ENCODE assay signal across 27 mouse cellular contexts in the genomic region with DNA sequence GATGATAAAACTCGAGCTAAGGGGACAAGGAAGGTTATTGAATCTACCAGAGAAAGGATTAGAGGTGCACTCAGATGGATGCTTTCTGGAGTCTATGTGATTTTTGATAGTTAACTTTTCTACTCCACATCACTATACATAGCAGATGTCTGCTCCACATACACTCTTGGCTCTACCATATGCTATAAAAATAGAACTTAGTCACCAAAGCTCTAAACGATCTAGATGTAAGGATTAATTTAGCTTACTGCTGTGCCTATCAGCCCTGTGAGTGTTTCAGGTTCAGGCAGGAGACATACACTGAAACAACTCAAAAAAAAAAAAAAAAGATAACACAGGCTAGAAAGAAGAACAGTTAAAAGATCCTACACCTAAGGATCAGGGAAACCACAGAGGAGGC.
"Had no signal": no experiment of that assay in that cellular context is flagged by ENCODE, and none has a peak within 500 bp of the region (broad histone marks: within the 10 kb centered on the region; RNA-seq: fewer than 3 reads in every experiment).

No protein-coding gene starts in this region.

- H3K36me3 ChIP-seq: heart, embryonic 10.5 days; heart, embryonic 13.5 days; heart, embryonic 15.5 days; intestine, embryonic 15.5 days; limb, embryonic 10.5 days; limb, embryonic 12.5 days; liver, embryonic 13.5 days; liver, embryonic 15.5 days had no signal

- H3K4me2 ChIP-seq: heart, embryonic 13.5 days; heart, embryonic 15.5 days; hindbrain, embryonic 14.5 days; intestine, embryonic 15.5 days; limb, embryonic 12.5 days; liver, embryonic 11.5 days; liver, embryonic 13.5 days; liver, embryonic 15.5 days had no signal

- H3K4me3 ChIP-seq: gastrocnemius, adult 2 months; heart, embryonic 10.5 days; heart, embryonic 13.5 days; heart, embryonic 15.5 days; intestine, embryonic 15.5 days; layer of hippocampus, adult 2 months; left cerebral cortex, adult 2 months; limb, embryonic 10.5 days; limb, embryonic 12.5 days; liver, embryonic 13.5 days; liver, embryonic 15.5 days had no signal

- DNase-seq: gastrocnemius, adult 2 months; gastrocnemius, postnatal 10 days; gastrocnemius, postnatal 25 days; heart, adult 18-20 months; heart, postnatal 14 days; heart, postnatal 36 days; kidney, adult 18-20 months; kidney, adult 8-10 months; kidney, postnatal 10 days; kidney, postnatal 25 days; kidney, postnatal 4 days; liver; liver, embryonic 13.5 days had no signal

- H3K9ac ChIP-seq: heart, embryonic 13.5 days; heart, embryonic 15.5 days; hindbrain, embryonic 14.5 days; intestine, embryonic 15.5 days; limb, embryonic 12.5 days; liver, embryonic 13.5 days; liver, embryonic 15.5 days had no signal

- H3K9me3 ChIP-seq: heart, embryonic 10.5 days; heart, embryonic 13.5 days; heart, embryonic 15.5 days; intestine, embryonic 15.5 days; limb, embryonic 10.5 days; limb, embryonic 12.5 days; liver, embryonic 13.5 days; liver, embryonic 15.5 days had no signal

- H3K4me1 ChIP-seq: heart, embryonic 10.5 days; heart, embryonic 13.5 days; heart, embryonic 15.5 days; intestine, embryonic 15.5 days; limb, embryonic 10.5 days; limb, embryonic 12.5 days; liver, embryonic 13.5 days; liver, embryonic 15.5 days had no signal

- ATAC-seq: hindbrain, embryonic 16.5 days; inflammation-experienced regulatory T-cells, adult 6 months; intestine, embryonic 15.5 days; intestine, postnatal 0 days had no signal

- H3K27me3 ChIP-seq: heart, embryonic 13.5 days; heart, embryonic 15.5 days; intestine, embryonic 15.5 days; limb, embryonic 12.5 days; liver, embryonic 13.5 days; liver, embryonic 15.5 days had no signal

- H3K27ac ChIP-seq: gastrocnemius, adult 2 months; heart, embryonic 10.5 days; heart, embryonic 13.5 days; heart, embryonic 15.5 days; hindbrain, embryonic 14.5 days; intestine, embryonic 15.5 days; layer of hippocampus, adult 2 months; left cerebral cortex, adult 2 months; limb, embryonic 10.5 days; limb, embryonic 12.5 days; liver, embryonic 13.5 days; liver, embryonic 15.5 days had no signal
